Mouse (Mus musculus) brown adipose tissue, adult 24 weeks (tissue): ENCODE results near the gene Oaz1. TPM values are rescaled to one million over a fixed set of nuclear protein-coding genes. Genes with fewer than 3 reads are reported as not detected.
A peak's percentile ranks its signal among the peaks of the same experiment; 100 is the strongest.
"Not testable (repeated sequence)": the region's sequence is repeated elsewhere in the genome, so short reads cannot be mapped to it uniquely, and the experiment has no call there.

Experiments used
- H3K27ac ChIP-seq: fragments of 200-500 bp; replicated peaks from 2 replicates; pipeline ENCODE4 v1.5.1; 2012; ENCODE audit warnings: low read depth, mild to moderate bottlenecking, low read length
- H3K4me1 ChIP-seq: fragments of 200-500 bp; 2 replicates; pipeline ENCODE4 v1.6.1; 2012; ENCODE audit warnings: low read length, mixed read lengths; ENCODE audit not compliant: control insufficient read depth, insufficient read depth, insufficient read length
- H3K4me3 ChIP-seq: fragments of 200-500 bp; 2 replicates; pipeline ENCODE4 v1.5.1; 2012; ENCODE audit warnings: low read depth, mild to moderate bottlenecking, low read length, moderate library complexity; ENCODE audit not compliant: insufficient read depth
- polyA plus RNA-seq: library from polyadenylated mRNA; stranded (reverse); fragments of >200 nt; gene quantifications from 2 replicates; pipeline ENCODE4 v1.2.4, GENCODE M21; 2012; ENCODE audit not compliant: missing spikeins, insufficient read depth, insufficient read length

Oaz1 gene
- polyA plus RNA-seq, 1 experiment, result 892 TPM

- Histone ChIP-seq H3K4me3 (peak overlapping the region; percentile 13; the same call in 1 of the 2 replicates), H3K4me1 (no peaks in the 10 kb centered on the region; the same call in 1 of the 2 replicates), H3K27ac (no peak overlapping the region)
These were observed 18.1 kb upstream of the Oaz1 start for GRCm38 (mm10) chr10:80808099-80808984.

GRCm38 (mm10) chr10:80808985-80809632, 17.3 kb upstream of the Oaz1 start:
- peak overlapping the region; percentile 13 for H3K4me3 ChIP-seq
- H3K4me1 ChIP-seq, result no peaks in the 10 kb centered on the region; the same call in 1 of the 2 replicates
- no peak overlapping the region for H3K27ac ChIP-seq

GRCm38 (mm10) chr10:80810084-80810483, 16.4 kb upstream of the Oaz1 start:
- Histone ChIP-seq H3K4me1 (no peaks in the 10 kb centered on the region; the same call in 1 of the 2 replicates), H3K4me3 (no peak overlapping the region), H3K27ac (no peak overlapping the region)

DNA sequence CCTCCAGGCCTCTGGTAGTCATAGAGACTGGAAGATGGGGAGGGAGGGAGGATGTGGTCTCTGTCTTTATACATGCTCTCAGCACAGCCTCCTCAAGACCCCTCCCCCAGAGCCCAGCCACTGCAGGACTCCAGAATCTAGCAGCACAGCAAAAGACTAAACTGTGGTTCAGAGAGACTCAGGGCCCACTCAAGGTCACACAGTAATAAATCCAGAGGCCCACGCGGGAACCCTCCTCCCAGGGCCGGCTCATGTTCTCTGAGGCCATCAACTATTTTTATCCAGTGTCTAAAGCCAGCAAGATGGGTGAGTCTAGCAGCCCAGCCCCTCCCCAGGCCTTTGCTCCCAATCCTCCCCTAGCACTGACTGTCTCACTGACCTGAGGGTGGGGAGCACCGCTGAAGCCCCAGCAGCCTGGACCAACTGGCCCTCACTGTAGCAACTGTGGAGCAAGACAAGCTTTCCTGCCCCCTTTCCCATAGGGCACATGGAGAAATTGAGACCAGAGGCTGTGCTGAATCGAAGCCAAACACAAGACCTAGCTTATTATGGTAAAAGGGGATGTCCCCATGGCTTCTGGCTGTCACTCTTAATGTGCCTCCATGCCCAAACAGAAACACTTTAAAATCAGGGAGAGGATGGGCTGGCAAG, 13.9 kb upstream of the Oaz1 start:
- H3K4me3 ChIP-seq, result no peak overlapping the region
- H3K4me1 ChIP-seq, result no peaks in the 10 kb centered on the region
- H3K27ac ChIP-seq, result no peak overlapping the region

DNA sequence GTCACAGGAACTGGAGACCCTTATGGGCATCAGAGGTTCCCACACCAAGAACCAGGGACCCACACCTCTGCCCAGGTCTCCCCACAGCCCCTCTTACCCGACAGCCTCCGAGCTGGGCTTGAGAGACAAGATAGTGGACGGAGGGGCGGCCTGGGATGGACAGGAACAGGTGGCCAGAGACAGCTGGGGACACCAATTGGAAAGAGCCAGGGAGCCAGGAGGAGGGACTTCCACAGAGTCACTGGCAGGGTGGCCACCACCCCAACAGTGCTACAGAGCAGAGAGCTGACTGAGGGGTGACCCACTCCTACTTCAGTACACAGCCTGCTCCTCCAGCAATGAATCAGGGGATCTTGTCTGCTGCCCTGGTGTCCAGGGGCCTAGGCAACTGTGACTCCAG, 13.1 kb upstream of the Oaz1 start, which contains the start of gene Jsrp1:
TSS of gene Jsrp1 (minus strand) at position 133 of the 400 bp plus-strand sequence.
- H3K4me3 ChIP-seq, result no peak within 1 kb of the TSS
- no peak within 1 kb of the TSS for H3K27ac ChIP-seq

DNA sequence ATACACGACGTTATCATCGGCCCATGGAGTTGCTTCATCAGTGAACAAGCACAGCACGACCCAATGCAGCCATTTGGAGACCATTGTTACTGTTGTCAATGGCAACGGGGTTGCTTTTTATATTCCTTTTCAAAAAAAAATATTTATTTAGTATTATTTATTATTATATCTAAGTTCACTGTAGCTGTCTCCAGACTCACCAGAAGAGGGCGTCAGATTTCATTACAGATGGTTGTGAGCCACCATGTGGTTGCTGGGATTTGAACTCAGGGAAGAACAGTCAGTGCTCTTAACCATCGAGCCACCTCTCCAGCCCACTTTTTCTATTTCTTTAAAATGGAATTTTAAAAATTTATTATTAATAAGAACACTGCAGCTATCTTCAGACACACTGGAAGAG, 11.7 kb upstream of the Oaz1 start:
- H3K27ac ChIP-seq, result no peak overlapping the region
- no peaks in the 10 kb centered on the region for H3K4me1 ChIP-seq
- no peak overlapping the region for H3K4me3 ChIP-seq

More for the DNA sequence above, 13.1 kb upstream of the Oaz1 start, which contains the start of gene Jsrp1:
- no peaks in the 10 kb centered on the region for H3K4me1 ChIP-seq

GRCm38 (mm10) chr10:80816303-80816702, 10.2 kb upstream of the Oaz1 start:
- not testable (repeated sequence) for H3K27ac ChIP-seq, H3K4me1 ChIP-seq, H3K4me3 ChIP-seq

DNA sequence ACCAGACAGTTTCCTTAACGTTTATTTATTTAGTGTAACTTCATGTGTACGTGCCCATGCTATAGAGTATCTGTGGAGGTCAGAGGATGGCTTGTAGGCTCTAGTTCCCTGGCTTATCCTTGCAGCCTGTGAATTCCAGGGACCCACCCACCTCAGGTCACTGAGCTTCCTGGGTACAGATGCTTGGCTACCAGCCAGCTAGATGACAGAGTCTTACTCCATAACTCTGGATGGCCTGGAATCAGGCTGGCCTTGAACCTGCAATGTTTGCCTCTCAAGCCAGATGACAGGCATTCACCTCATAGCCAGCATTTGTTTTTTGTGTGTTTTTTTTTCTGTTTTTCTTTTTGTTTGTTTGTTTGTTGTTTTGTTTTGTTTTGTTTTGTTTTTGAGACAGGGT, 9.3 kb upstream of the Oaz1 start:
- H3K27ac ChIP-seq, result no peak overlapping the region
- no peak overlapping the region for H3K4me3 ChIP-seq
- no peaks in the 10 kb centered on the region for H3K4me1 ChIP-seq

- not testable (repeated sequence) for H3K27ac ChIP-seq, H3K4me3 ChIP-seq, H3K4me1 ChIP-seq
These were observed 8.5 kb upstream of the Oaz1 start for GRCm38 (mm10) chr10:80817955-80818354.

DNA sequence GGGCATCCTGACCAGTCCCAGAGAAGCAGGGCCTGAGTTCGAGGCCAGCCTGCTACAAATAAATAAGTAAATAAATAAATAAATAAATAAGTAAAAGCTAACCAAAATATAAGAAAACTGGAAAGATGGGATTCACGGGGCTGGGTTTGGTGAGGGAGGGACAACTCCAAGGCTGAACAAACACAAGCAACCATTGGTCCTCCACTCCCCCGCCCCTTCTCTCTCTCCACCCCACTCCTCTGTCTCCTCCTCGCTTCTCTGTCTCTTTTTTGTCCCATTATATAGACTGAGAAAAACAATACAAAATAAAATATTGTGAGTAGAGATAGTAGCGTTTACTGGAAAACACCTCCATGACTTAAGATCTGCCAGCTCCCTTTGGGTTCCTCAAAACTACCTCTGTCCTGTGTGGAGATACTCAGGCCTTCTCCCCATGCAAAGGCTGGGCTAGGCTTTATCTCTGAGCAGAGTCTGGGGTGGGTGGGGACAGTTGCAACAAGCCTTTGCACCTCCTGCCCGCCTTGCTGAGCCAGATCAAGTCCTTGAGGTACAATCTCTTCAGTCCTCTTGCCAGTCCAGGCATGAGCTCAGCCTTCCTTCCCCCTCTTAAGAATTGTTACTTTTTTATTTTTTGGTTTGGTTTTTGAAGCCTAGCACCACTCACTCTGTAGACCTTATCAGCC, 7.7 kb upstream of the Oaz1 start:
- Histone ChIP-seq H3K4me3 (no peak overlapping the region), H3K27ac (no peak overlapping the region), H3K4me1 (no peaks in the 10 kb centered on the region)

DNA sequence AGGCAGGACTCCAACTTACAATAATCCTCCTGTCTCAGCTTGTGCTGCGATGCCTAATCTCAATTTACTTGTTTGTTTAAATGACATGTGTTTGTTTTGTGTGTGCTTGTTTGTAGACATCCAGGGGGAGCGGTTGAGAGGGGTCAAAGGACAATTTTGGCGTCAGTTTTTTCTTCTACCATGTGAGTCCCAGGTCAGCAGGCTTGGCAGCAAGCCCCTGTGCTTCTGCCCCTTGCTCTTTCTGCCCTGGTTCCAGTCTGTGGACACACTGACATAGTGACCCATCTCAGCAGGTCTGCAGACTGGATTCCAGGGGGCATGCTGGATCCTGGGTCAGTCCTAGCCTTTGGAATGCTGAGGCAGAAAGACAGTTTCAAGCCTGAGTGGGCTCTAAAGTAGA, 7.0 kb upstream of the Oaz1 start:
- Histone ChIP-seq H3K4me1 (no peaks in the 10 kb centered on the region), H3K27ac (no peak overlapping the region), H3K4me3 (no peak overlapping the region)

DNA sequence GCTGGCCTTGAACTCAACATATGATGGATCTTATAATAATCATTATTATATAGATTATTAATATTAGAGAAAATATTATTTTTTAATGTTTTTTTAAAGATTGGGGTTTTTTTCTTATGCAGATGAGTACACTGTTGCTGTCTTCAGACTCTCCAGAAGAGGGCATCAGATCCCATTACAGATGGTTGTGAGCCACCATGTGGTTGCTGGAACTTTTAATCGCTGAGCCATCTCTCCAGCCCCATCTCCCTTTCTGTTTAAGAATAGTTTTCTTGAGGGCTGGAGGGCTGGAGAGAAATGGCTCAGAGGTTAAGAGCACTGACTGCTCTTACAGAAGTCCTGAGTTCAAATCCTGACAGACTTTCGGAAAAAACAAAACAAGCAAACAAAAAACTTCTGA, 4.5 kb upstream of the Oaz1 start:
- no peaks in the 10 kb centered on the region for H3K4me1 ChIP-seq
- no peak overlapping the region for H3K4me3 ChIP-seq
- H3K27ac ChIP-seq, result no peak overlapping the region

DNA sequence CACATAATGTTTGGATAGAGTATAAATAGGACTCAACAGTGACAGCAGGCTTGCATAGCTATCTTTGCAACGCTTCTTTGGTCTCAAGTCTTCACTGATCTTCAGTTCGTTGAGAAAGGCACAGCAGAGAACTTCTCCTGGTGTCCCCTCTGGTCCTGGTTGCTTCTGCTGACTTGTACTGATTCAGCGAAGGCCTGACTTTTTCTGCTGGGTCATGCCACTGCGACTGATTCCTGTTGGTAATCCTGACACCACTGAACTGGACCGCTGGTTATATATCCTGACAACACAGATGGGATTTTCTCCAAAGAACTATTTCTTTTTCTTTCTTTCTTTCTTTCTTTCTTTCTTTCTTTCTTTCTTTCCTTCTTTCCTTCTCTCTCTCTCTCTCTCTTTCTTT, 3.9 kb upstream of the Oaz1 start:
- no peak overlapping the region for H3K27ac ChIP-seq
- H3K4me1 ChIP-seq, result no peaks in the 10 kb centered on the region
- no peak overlapping the region for H3K4me3 ChIP-seq

DNA sequence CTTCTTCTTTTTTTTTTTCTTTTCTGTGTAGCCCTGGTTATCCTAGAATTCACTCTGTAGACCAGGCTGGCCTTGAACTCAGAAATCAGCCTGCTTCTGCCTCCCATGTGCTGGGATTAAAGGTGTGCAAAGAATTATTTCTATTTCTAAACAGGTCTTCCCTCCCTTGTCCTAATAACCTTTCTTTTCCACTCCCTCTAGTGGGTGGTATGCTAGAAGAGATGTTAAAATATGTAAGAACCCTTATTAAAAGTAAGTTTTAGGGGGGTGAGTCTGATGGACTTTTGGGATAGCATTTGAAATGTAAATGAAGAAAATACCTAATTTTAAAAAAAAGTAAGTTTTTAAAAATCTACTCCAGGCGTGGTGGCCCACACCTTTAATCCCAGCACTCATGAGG, 3.1 kb upstream of the Oaz1 start:
- Histone ChIP-seq H3K4me3 (no peak overlapping the region), H3K27ac (no peak overlapping the region), H3K4me1 (no peaks in the 10 kb centered on the region; the same call in 1 of the 2 replicates)
